Mouse (Mus musculus) kidney, adult 2 months (tissue): ENCODE measurements around the gene Etfb.

Experiments
- CTCF ChIP-seq: fragments of 200-500 bp; conservative IDR thresholded peaks from 2 replicates; pipeline ENCODE4 v1.5.1; 2011; ENCODE audit warnings: low read depth, mild to moderate bottlenecking, control low read depth, low read length, moderate library complexity, mixed read lengths; ENCODE audit not compliant: insufficient read depth, insufficient read length
- POLR2A ChIP-seq: fragments of 200-500 bp; IDR thresholded peaks from one replicate; pipeline ENCODE4 v1.6.1; 2011; ENCODE audit warnings: low read depth, low read length, control low read depth

GRCm38 (mm10) chr7:43436341-43437255 lies 7.3 kb upstream of the Etfb start, which contains the start of gene Nkg7:
- TF ChIP-seq POLR2A (no peak), CTCF (no peak)
